Mouse (Mus musculus) activated CD4-positive, CD25-positive, alpha-beta regulatory T cell, adult 9 weeks (primary cell): Measurements from ENCODE around the gene Dnase1l3. TPM values are rescaled to one million over a fixed set of nuclear protein-coding genes. Genes with fewer than 3 reads are reported as not detected.

Experiments
- polyA plus RNA-seq: library from polyadenylated mRNA; unstranded; fragments of 100-300 nt; shearing (Covaris generic); gene quantifications from one replicate; pipeline ENCODE4 v1.2.1, GENCODE M21; 2017

The Dnase1l3 gene
- polyA plus RNA-seq = 2.0 TPM

GRCm38 (mm10) chr14:7994271-7994767 is at the start of gene Dnase1l3:
Gene Dnase1l3 (minus strand): TSS chr14:7994573.

DNA sequence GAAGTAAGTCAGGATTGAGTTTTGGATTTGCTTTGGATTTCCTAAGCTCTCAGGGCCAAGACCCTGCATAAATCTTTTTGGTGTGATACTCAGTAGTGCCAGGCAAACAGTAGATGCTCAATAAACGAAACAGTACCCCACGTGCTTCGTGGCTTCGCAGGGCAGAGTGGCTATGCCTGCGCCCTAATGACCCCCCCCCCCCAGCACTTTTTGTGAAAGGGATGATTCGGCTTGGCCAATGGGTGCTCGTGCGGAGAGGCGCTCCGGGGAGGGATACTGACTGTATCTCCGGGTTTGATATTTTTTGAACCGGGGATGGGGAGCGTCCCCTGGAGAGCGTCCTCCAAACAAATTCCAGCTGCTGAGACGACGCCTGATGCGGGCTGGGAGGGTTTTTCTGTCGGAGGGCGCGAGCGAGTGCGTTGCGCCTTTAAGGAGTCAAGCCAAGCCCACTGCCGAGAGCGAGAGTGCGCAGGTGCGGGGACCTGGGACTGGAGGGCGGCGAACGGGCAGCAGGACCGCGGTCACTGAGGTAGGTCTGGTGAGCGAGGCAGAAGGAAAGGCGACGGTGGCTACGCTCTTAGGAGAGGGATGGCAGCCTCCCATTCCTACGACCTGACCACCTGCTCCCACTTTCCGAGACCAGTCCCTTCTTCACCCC is 8.2 kb upstream of the Dnase1l3 start, which contains the start of gene Abhd6:
Abhd6 (plus strand) TSS at position 471 of the 661 bp plus-strand sequence.

DNA sequence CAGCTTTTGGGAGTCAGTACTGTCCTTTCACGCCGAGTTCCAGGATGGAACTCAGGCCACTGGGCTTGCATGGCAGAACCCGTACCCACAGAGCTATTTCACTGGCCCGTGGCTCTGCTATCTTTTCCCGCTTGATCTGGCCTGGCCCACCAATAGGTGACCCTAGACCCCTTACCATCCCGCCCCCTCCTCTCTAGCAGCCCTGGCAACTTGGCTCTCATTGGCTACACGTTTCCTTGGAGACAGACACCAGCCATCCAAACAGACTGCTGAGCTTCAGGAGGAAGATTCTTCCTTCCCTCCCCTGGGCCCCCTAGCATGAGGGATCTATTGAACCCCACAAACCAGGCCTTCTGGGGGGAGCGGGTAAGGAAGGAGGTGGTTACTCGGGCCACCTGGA is 37.3 kb downstream of the Dnase1l3 start, which contains the start of gene Gm45521:
Gm45521 (plus strand) TSS at position 240 of the 400 bp plus-strand sequence.

Other genes starting within 250 kb of the Dnase1l3 start
- not detected for gene Gm26661, start 203.0 kb downstream of the Dnase1l3 start, polyA plus RNA-seq
- 27.9 TPM for gene Flnb, start 176.6 kb downstream of the Dnase1l3 start, polyA plus RNA-seq
- not detected for gene Gm45521, start 37.3 kb downstream of the Dnase1l3 start, polyA plus RNA-seq
- gene Abhd6, start 8.3 kb upstream of the Dnase1l3 start, polyA plus RNA-seq = 33.6 TPM
- 44.9 TPM for gene Rpp14, start 85.8 kb upstream of the Dnase1l3 start, polyA plus RNA-seq
- gene Pxk, start 103.6 kb upstream of the Dnase1l3 start, polyA plus RNA-seq = 38.7 TPM
- gene Pdhb, start 178.5 kb upstream of the Dnase1l3 start, polyA plus RNA-seq = 163 TPM
- 0.88 TPM for gene Kctd6, start 219.6 kb upstream of the Dnase1l3 start, polyA plus RNA-seq